Mouse (Mus musculus): Measurements from ENCODE around the gene Ube2s. TPM values are rescaled to one million over a fixed set of nuclear protein-coding genes. Genes with fewer than 3 reads are reported as not detected.
A peak's percentile ranks its signal among the peaks of the same experiment; 100 is the strongest.
"Not testable (repeated sequence)": the region's sequence is repeated elsewhere in the genome, so short reads cannot be mapped to it uniquely, and the experiment has no call there.

The Ube2s gene
- total RNA-seq, 1 experiment from 2014 or later: 129 TPM

- ATAC-seq (replicated peaks; ENCODE audit: insufficient number of reproducible peaks, low FRiP score, low TSS enrichment, poor library complexity, severe bottlenecking): no peak
Measured at GRCm38 (mm10) chr7:4825365-4825764, 13.0 kb upstream of the Ube2s start.

- no peak for ATAC-seq (replicated peaks; ENCODE audit: insufficient number of reproducible peaks, low FRiP score, low TSS enrichment, poor library complexity, severe bottlenecking)
Measured at GRCm38 (mm10) chr7:4822162-4822907, 9.9 kb upstream of the Ube2s start.

GRCm38 (mm10) chr7:4821690-4822089 lies 9.3 kb upstream of the Ube2s start:
- no peak for ATAC-seq (replicated peaks; ENCODE audit: insufficient number of reproducible peaks, low FRiP score, low TSS enrichment, poor library complexity, severe bottlenecking)

- not testable (repeated sequence) for ATAC-seq (replicated peaks; ENCODE audit: insufficient number of reproducible peaks, low FRiP score, low TSS enrichment, poor library complexity, severe bottlenecking)
Measured at GRCm38 (mm10) chr7:4820925-4821324, 8.5 kb upstream of the Ube2s start.

GRCm38 (mm10) chr7:4816559-4816958 lies 4.2 kb upstream of the Ube2s start:
- ATAC-seq (replicated peaks; ENCODE audit: insufficient number of reproducible peaks, low FRiP score, low TSS enrichment, poor library complexity, severe bottlenecking): no peak

GRCm38 (mm10) chr7:4813105-4813791 lies 858 bp upstream of the Ube2s start:
- ATAC-seq (replicated peaks; ENCODE audit: insufficient number of reproducible peaks, low FRiP score, low TSS enrichment, poor library complexity, severe bottlenecking): no peak

GRCm38 (mm10) chr7:4811842-4812302 lies 518 bp downstream of the Ube2s start:
- no peak for ATAC-seq (replicated peaks; ENCODE audit: insufficient number of reproducible peaks, low FRiP score, low TSS enrichment, poor library complexity, severe bottlenecking)

- ATAC-seq (replicated peaks; ENCODE audit: insufficient number of reproducible peaks, low FRiP score, low TSS enrichment, poor library complexity, severe bottlenecking): not testable (repeated sequence)
Measured at GRCm38 (mm10) chr7:4811131-4811530, 1.3 kb downstream of the Ube2s start.

GRCm38 (mm10) chr7:4806716-4807115 lies 5.7 kb downstream of the Ube2s start:
- ATAC-seq (replicated peaks; ENCODE audit: insufficient number of reproducible peaks, low FRiP score, low TSS enrichment, poor library complexity, severe bottlenecking): peak; percentile 48; the same call in 1 of the 2 replicates

GRCm38 (mm10) chr7:4802247-4802646 lies 10.1 kb downstream of the Ube2s start:
- ATAC-seq (replicated peaks; ENCODE audit: insufficient number of reproducible peaks, low FRiP score, low TSS enrichment, poor library complexity, severe bottlenecking): no peak

- no peak for ATAC-seq (replicated peaks; ENCODE audit: insufficient number of reproducible peaks, low FRiP score, low TSS enrichment, poor library complexity, severe bottlenecking)
Measured at GRCm38 (mm10) chr7:4795767-4796433, 16.5 kb downstream of the Ube2s start.

- ATAC-seq (replicated peaks; ENCODE audit: insufficient number of reproducible peaks, low FRiP score, low TSS enrichment, poor library complexity, severe bottlenecking): no peak
Measured at GRCm38 (mm10) chr7:4794631-4795168, 17.7 kb downstream of the Ube2s start.

- no peak for ATAC-seq (replicated peaks; ENCODE audit: insufficient number of reproducible peaks, low FRiP score, low TSS enrichment, poor library complexity, severe bottlenecking)
Measured at GRCm38 (mm10) chr7:4793674-4794073, 18.7 kb downstream of the Ube2s start.

GRCm38 (mm10) chr7:4793248-4793647 lies 19.1 kb downstream of the Ube2s start:
- not testable (repeated sequence) for ATAC-seq (replicated peaks; ENCODE audit: insufficient number of reproducible peaks, low FRiP score, low TSS enrichment, poor library complexity, severe bottlenecking)

GRCm38 (mm10) chr7:4792278-4793212 lies 19.8 kb downstream of the Ube2s start, which contains the start of gene Rpl28:
Gene Rpl28, plus strand, starts transcription at chr7:4792874.
- ATAC-seq (replicated peaks; ENCODE audit: insufficient number of reproducible peaks, low FRiP score, low TSS enrichment, poor library complexity, severe bottlenecking): peak; percentile 94

GRCm38 (mm10) chr7:4789436-4789935 lies 22.9 kb downstream of the Ube2s start, which contains the start of gene Tmem238:
Gene Tmem238, minus strand, starts transcription at chr7:4789656.
- no peak for ATAC-seq (replicated peaks; ENCODE audit: insufficient number of reproducible peaks, low FRiP score, low TSS enrichment, poor library complexity, severe bottlenecking)

GRCm38 (mm10) chr7:4788499-4789435 lies 23.6 kb downstream of the Ube2s start:
- ATAC-seq (replicated peaks; ENCODE audit: insufficient number of reproducible peaks, low FRiP score, low TSS enrichment, poor library complexity, severe bottlenecking): no peak
